Mouse (Mus musculus): ENCODE measurements around the gene Spg7.
A peak's percentile ranks its signal among the peaks of the same experiment; 100 is the strongest.

DNA sequence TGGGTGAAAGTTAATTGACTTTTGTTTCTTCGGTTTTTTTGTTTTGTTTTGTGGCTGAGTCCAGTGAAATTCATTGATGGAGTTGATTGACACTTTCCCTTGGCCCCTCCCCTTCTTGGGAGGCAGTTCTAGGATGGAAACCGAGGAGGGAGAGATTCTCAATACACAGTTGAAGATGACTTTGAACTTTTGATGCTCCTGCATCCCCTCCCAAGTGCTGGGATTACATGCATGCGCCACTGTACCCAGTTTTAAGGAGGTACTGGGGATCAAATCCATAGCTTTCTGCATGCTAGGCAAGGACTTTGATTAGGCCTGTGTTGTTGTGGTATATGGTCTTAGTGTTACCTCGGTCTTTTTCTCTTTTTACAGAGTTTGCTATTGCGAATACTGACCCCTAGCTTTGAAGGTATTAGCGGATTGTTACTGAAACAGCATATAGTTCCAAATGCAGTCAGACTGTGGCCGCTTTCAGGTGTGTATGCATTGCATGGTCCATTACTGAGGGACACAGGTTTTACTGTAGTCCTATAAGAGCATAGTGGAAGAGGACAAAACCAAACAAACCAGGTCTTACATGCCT is 3.5 kb downstream of the Spg7 start:
- TF ChIP-seq CTCF (IDR thresholded peaks at IDR 0.05) (peak; percentile 44), EP300 (IDR thresholded peaks at IDR 0.05) (no peak)
